Comparison of ENCODE assay signal across 8 mouse cellular contexts in the genomic region with DNA sequence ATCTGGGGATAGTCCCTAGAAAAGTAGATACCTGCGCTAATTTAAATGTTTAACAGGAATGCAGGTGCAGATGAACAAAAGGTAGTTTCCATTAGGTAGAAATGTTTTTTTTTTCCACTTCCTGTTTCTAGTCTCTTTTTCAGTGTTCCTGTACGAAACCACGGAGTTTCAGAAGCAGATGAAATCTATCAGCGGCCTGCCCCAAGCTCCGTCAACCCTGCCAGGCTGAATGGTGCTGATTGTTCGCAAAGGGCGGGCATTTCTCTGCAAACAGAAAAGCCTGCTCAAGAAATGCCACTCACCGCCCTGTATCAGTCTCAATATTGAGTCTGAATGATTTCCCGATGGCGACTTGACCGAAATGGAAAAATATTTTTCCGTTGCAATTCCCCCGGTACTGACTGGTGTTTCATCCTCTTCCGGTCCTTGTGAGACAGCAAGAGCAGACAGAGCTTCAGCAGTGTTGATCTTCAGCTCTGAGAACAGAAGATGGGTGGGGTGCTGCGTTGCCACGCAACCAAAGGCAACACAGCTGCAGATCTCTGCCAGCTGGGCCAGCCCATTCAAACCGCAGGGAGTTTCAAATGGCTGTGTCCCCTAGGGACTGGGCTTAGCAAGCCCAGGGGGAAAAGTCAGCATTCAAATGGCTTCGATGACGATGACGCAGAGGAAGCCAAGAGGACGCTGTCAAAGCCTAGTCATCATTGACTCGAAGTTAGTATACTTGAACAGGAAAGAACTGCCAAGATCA. TPM values are rescaled to one million over a fixed set of nuclear protein-coding genes. Genes with fewer than 3 reads are reported as not detected.
DNase-seq lines count a peak whose midpoint lies in the region; ATAC-seq lines count a peak whose summit lies in the region.

No protein-coding gene starts in this region.

- DNase-seq in NIH3T3 (ENCODE audit: low read depth) = peak; percentile 93
- peak; percentile 22 to 26 for DNase-seq in cerebellum, postnatal 36 days
- DNase-seq in gastrocnemius, adult 18-20 months (ENCODE audit: low spot score) = peak; percentile 94
- DNase-seq in left cerebral cortex, adult 11 months (ENCODE audit: low spot score) = peak; percentile 75
- peak; percentile 96 for DNase-seq in lung, postnatal 36 days
- peak; percentile 95 for DNase-seq in retina, postnatal 1 day
- peak; percentile 86 for DNase-seq in thymus, postnatal 4 days

- WGBS in hindbrain, embryonic 16.5 days = 1% methylated on average over 22 of the region's 22 CpGs

- H3K9ac ChIP-seq in hindbrain, embryonic 16.5 days (ENCODE audit: low read depth, low read length) = peak overlapping the region; percentile 70

- peak overlapping the region; percentile 48 for H3K4me3 ChIP-seq in hindbrain, embryonic 16.5 days (ENCODE audit: low read length)

- H3K4me1 ChIP-seq in hindbrain, embryonic 16.5 days (ENCODE audit: control insufficient read depth, insufficient read depth, low read depth, low read length) = peaks cover 10% of the 10 kb centered on the region

- peak; percentile 94 for ATAC-seq in hindbrain, embryonic 16.5 days

- H3K9me3 ChIP-seq in hindbrain, embryonic 16.5 days (ENCODE audit: control insufficient read depth, low read length) = no peaks in the 10 kb centered on the region

- H3K36me3 ChIP-seq in hindbrain, embryonic 16.5 days (ENCODE audit: control insufficient read depth, insufficient read depth, low read length) = no peaks in the 10 kb centered on the region

- no peaks in the 10 kb centered on the region for H3K27me3 ChIP-seq in hindbrain, embryonic 16.5 days (replicated peaks; ENCODE audit: control insufficient read depth, insufficient read depth, low read length)

- peak overlapping the region; percentile 89 for H3K27ac ChIP-seq in hindbrain, embryonic 16.5 days (ENCODE audit: low read depth, low read length)

- H3K4me2 ChIP-seq in hindbrain, embryonic 16.5 days (ENCODE audit: low read length) = peak overlapping the region; percentile 79

RNA-seq across cellular contexts. Expression of gene Kmt2e, which starts 47.5 kb away (rescaled TPM):
- total RNA-seq in gastrocnemius, adult 18-20 months (2021) = 10 to 100 TPM; 20.3 to 28.3 TPM
- 139 and 143 TPM in 2 replicates for polyA plus RNA-seq in hindbrain, embryonic 16.5 days (2015; fragmentation: Nextera tagmentation; extraction: Ambion mirVana)

Comparison
In these comparisons a context has a peak if more than half of its experiments do, and no peak if none do; other contexts are left out.
1. Peak in every context shown above with its lines: DNase-seq, ATAC-seq, H3K4me3 ChIP-seq and H3K27ac ChIP-seq.
2. DNase-seq: peak in every context shown above with its lines; median percentile 96 in lung, postnatal 36 days; 95 in retina, postnatal 1 day; 94 in gastrocnemius, adult 18-20 months; 93 in NIH3T3; 86 in thymus, postnatal 4 days; 75 in left cerebral cortex, adult 11 months; 24 in cerebellum, postnatal 36 days.